ENCODE assay signal across 8 mouse cellular contexts in genomic region chr17:23675564-23676281, GRCm38 (mm10). TPM values are rescaled to one million over a fixed set of nuclear protein-coding genes. Genes with fewer than 3 reads are reported as not detected.
DNase-seq lines count a peak whose midpoint lies in the region; ATAC-seq and TF ChIP-seq lines count a peak whose summit lies in the region.

No protein-coding gene starts in this region.

- peak; percentile 13; the same call in 1 of the 2 replicates for TF ChIP-seq CTCF in hindbrain, postnatal 0 days (IDR thresholded peaks at IDR 0.05; ENCODE audit: low read depth)

- peak; percentile 34 for DNase-seq in thymus, postnatal 14 days
- DNase-seq in thymus, postnatal 25 days, result no peak
- peak; percentile 56 for DNase-seq in c-Kit-positive CD71-positive TER-119-positive erythroid progenitor cells, embryonic 14.5 days (ENCODE audit: low spot score)
- DNase-seq in gastrocnemius, postnatal 10 days, result peak; percentile 59
- no peak for DNase-seq in hindbrain, postnatal 0 days (ENCODE audit: low spot score)
- DNase-seq in layer of hippocampus, adult 9-10 months (ENCODE audit: low spot score), result no peak

- H3K27ac ChIP-seq in hindbrain, postnatal 0 days, result no peak overlapping the region
- H3K27ac ChIP-seq in liver, embryonic 15.5 days (replicated peaks), result no peak overlapping the region
- no peak overlapping the region for H3K27ac ChIP-seq in neural tube, embryonic 13.5 days (replicated peaks)

- H3K4me1 ChIP-seq in hindbrain, postnatal 0 days (ENCODE audit: insufficient read depth, low read length), result peaks cover 19% of the 10 kb centered on the region
- peaks cover 55% of the 10 kb centered on the region for H3K4me1 ChIP-seq in liver, embryonic 15.5 days (replicated peaks)
- peaks cover 60% of the 10 kb centered on the region for H3K4me1 ChIP-seq in neural tube, embryonic 13.5 days (replicated peaks)

- H3K4me2 ChIP-seq in hindbrain, postnatal 0 days (ENCODE audit: low read depth, low read length), result peak overlapping the region; percentile 81
- H3K4me2 ChIP-seq in liver, embryonic 15.5 days, result peak overlapping the region; percentile 92
- peak overlapping the region; percentile 88 for H3K4me2 ChIP-seq in neural tube, embryonic 13.5 days

- no peaks in the 10 kb centered on the region for H3K36me3 ChIP-seq in hindbrain, postnatal 0 days (ENCODE audit: insufficient read depth, low read length)
- no peaks in the 10 kb centered on the region for H3K36me3 ChIP-seq in liver, embryonic 15.5 days (replicated peaks)
- no peaks in the 10 kb centered on the region for H3K36me3 ChIP-seq in neural tube, embryonic 13.5 days

- no peak overlapping the region for H3K9ac ChIP-seq in hindbrain, postnatal 0 days (replicated peaks; ENCODE audit: low read length)
- H3K9ac ChIP-seq in liver, embryonic 15.5 days, result no peak overlapping the region
- no peak overlapping the region; the same call in 1 of the 2 replicates for H3K9ac ChIP-seq in neural tube, embryonic 13.5 days

- peak overlapping the region; percentile 49 for H3K4me3 ChIP-seq in hindbrain, postnatal 0 days (ENCODE audit: low read length)
- H3K4me3 ChIP-seq in liver, embryonic 15.5 days (replicated peaks), result peak overlapping the region; percentile 63
- peak overlapping the region; percentile 44 for H3K4me3 ChIP-seq in neural tube, embryonic 13.5 days

- peaks cover 24% of the 10 kb centered on the region for H3K27me3 ChIP-seq in hindbrain, postnatal 0 days (ENCODE audit: insufficient read depth, low read length)
- H3K27me3 ChIP-seq in liver, embryonic 15.5 days, result peaks cover 65% of the 10 kb centered on the region
- peaks cover 64% of the 10 kb centered on the region for H3K27me3 ChIP-seq in neural tube, embryonic 13.5 days

- ATAC-seq in hindbrain, postnatal 0 days, result no peak
- ATAC-seq in liver, embryonic 15.5 days (ENCODE audit: insufficient read depth), result no peak
- no peak for ATAC-seq in neural tube, embryonic 13.5 days (ENCODE audit: low read depth)

- WGBS in hindbrain, postnatal 0 days, result 18% methylated on average over 15 of the region's 15 CpGs
- 13% methylated on average over 15 of the region's 15 CpGs for WGBS in liver, embryonic 15.5 days (ENCODE audit: insufficient replicate concordance)
- 10% methylated on average over 15 of the region's 15 CpGs for WGBS in neural tube, embryonic 13.5 days

- H3K9me3 ChIP-seq in hindbrain, postnatal 0 days (ENCODE audit: low read length), result no peaks in the 10 kb centered on the region
- no peaks in the 10 kb centered on the region for H3K9me3 ChIP-seq in liver, embryonic 15.5 days (replicated peaks)
- H3K9me3 ChIP-seq in neural tube, embryonic 13.5 days, result no peaks in the 10 kb centered on the region

RNA-seq across cellular contexts. Expression of gene Tnfrsf12a, which starts 1.5 kb away (rescaled TPM):
- 10 to 100 TPM; 33.4 to 51.3 TPM for total RNA-seq in gastrocnemius, postnatal 10 days (2021)
- total RNA-seq in hindbrain, postnatal 0 days (2014; rRNA removed), result 5.5 and 8.7 TPM in 2 replicates
- polyA plus RNA-seq in hindbrain, postnatal 0 days (2015; fragmentation: Nextera tagmentation; extraction: Ambion mirVana), result 7.3 and 7.7 TPM in 2 replicates
- 5.8 and 6.4 TPM in 2 replicates for polyA plus RNA-seq in liver, embryonic 15.5 days (2015; fragmentation: Nextera tagmentation; extraction: Ambion mirVana)
- 4.7 and 5.4 TPM in 2 replicates for polyA plus RNA-seq in neural tube, embryonic 13.5 days (2015; fragmentation: Nextera tagmentation; extraction: Ambion mirVana)

RNA-seq across cellular contexts. Expression of gene Thoc6, which starts 2.0 kb away (rescaled TPM):
- 10 to 100 TPM; 17.7 to 21.2 TPM for total RNA-seq in gastrocnemius, postnatal 10 days (2021)
- total RNA-seq in hindbrain, postnatal 0 days (2014; rRNA removed), result 16.1 and 28.1 TPM in 2 replicates
- 28.4 and 29.1 TPM in 2 replicates for polyA plus RNA-seq in hindbrain, postnatal 0 days (2015; fragmentation: Nextera tagmentation; extraction: Ambion mirVana)
- polyA plus RNA-seq in liver, embryonic 15.5 days (2015; fragmentation: Nextera tagmentation; extraction: Ambion mirVana), result 19.7 and 22.4 TPM in 2 replicates
- polyA plus RNA-seq in neural tube, embryonic 13.5 days (2015; fragmentation: Nextera tagmentation; extraction: Ambion mirVana), result 51.8 and 51.9 TPM in 2 replicates

RNA-seq across cellular contexts. Expression of gene Hcfc1r1, which starts 2.3 kb away (rescaled TPM):
- total RNA-seq in gastrocnemius, postnatal 10 days (2021), result 100 to 1,000 TPM; 273 to 283 TPM
- 107 and 126 TPM in 2 replicates for total RNA-seq in hindbrain, postnatal 0 days (2014; rRNA removed)
- 209 and 217 TPM in 2 replicates for polyA plus RNA-seq in hindbrain, postnatal 0 days (2015; fragmentation: Nextera tagmentation; extraction: Ambion mirVana)
- polyA plus RNA-seq in liver, embryonic 15.5 days (2015; fragmentation: Nextera tagmentation; extraction: Ambion mirVana), result 20.2 and 23.5 TPM in 2 replicates
- 102 and 132 TPM in 2 replicates for polyA plus RNA-seq in neural tube, embryonic 13.5 days (2015; fragmentation: Nextera tagmentation; extraction: Ambion mirVana)

RNA-seq across cellular contexts. Expression of gene Cldn6, which starts 3.3 kb away (rescaled TPM):
- not detected for total RNA-seq in gastrocnemius, postnatal 10 days (2021)
- total RNA-seq in hindbrain, postnatal 0 days (2014; rRNA removed), result 0.75 and 1.0 TPM in 2 replicates
- 0.33 and 0.34 TPM in 2 replicates for polyA plus RNA-seq in hindbrain, postnatal 0 days (2015; fragmentation: Nextera tagmentation; extraction: Ambion mirVana)
- polyA plus RNA-seq in liver, embryonic 15.5 days (2015; fragmentation: Nextera tagmentation; extraction: Ambion mirVana), result 0.89 and 2.0 TPM in 2 replicates
- polyA plus RNA-seq in neural tube, embryonic 13.5 days (2015; fragmentation: Nextera tagmentation; extraction: Ambion mirVana), result 0.53 and 1.2 TPM in 2 replicates

RNA-seq across cellular contexts. Expression of gene Cldn9, which starts 8.1 kb away (rescaled TPM):
- under 1 TPM; 0.54 to 0.70 TPM for total RNA-seq in gastrocnemius, postnatal 10 days (2021)
- total RNA-seq in hindbrain, postnatal 0 days (2014; rRNA removed), result 1.0 and 1.9 TPM in 2 replicates
- 1.1 and 1.2 TPM in 2 replicates for polyA plus RNA-seq in hindbrain, postnatal 0 days (2015; fragmentation: Nextera tagmentation; extraction: Ambion mirVana)
- not detected in 2 replicates for polyA plus RNA-seq in liver, embryonic 15.5 days (2015; fragmentation: Nextera tagmentation; extraction: Ambion mirVana)
- 1.2 and 1.3 TPM in 2 replicates for polyA plus RNA-seq in neural tube, embryonic 13.5 days (2015; fragmentation: Nextera tagmentation; extraction: Ambion mirVana)

Comparison
In these comparisons a context has a peak if more than half of its experiments do, and no peak if none do; other contexts are left out.
1. DNase-seq: peak in thymus, postnatal 14 days (single experiment), c-Kit-positive CD71-positive TER-119-positive erythroid progenitor cells, embryonic 14.5 days (single experiment) and gastrocnemius, postnatal 10 days (single experiment); none in thymus, postnatal 25 days (single experiment), hindbrain, postnatal 0 days (single experiment) and layer of hippocampus, adult 9-10 months (single experiment).
2. Peak in every context shown above with its lines, with median percentiles within 50 percentile points of each other: H3K4me2 ChIP-seq and H3K4me3 ChIP-seq.